Mouse (Mus musculus): ENCODE results near the gene Crim1.

The Crim1 gene

GRCm38 (mm10) chr17:78286021-78286420 is 86.0 kb downstream of the Crim1 start:
- DNase-seq (ENCODE audit: extremely low read depth, low read depth) = no peak

DNA sequence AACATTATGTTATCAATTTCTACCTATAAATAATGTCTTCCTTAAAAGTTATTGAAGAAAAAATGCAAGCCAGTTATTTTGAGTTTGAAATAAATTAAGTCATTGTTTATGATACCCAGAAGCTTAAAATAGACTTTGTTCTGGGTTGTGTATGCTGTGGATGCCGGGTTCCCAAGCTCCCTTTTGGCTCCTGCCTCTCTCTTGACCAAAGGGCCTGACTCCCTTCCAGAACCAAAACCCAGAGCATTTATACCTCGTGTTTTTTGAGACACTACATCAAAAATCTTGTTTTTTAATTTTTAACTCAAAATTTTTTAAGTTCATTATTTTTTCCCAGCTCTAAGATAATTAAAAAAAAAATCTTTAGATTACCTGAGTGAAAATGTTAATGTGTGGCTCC is 87.3 kb downstream of the Crim1 start:
- DNase-seq (ENCODE audit: extremely low read depth, low read depth) = no peak

DNA sequence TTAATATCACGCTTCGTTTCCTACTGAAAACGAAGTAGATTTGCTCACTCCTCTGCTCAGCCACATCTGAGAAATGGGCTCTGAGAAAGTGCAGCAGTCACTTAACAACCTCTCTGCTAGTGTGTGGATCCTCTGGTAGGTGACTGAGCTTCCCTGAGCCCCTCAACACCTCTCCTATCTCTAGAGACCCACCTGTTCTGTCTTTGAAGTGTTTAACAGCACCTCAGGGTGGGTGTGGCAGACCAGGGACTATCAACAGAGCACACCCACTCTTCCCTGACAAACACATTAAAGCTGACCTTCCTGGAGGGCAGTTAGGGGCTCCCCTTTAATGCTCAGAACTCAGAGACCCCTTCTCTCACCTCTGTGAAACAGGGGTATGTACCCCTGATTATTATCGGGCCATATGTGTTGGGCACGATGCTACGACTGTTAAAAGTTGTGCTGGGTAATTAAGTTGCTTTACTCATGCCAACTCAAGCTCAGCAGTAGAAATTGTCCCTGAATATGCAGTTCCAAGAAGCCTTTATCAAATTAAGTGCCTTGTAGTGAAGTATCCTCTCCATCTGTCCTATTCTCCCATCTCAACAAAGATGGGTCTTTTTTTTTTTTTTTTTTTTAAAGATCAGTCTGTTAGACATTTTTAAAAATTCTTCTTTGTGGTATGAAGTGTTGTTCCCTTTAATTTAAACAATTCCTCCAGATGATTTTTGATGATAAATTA is 90.3 kb downstream of the Crim1 start:
- DNase-seq (ENCODE audit: extremely low read depth, low read depth) = no peak

GRCm38 (mm10) chr17:78291030-78291429 is 91.0 kb downstream of the Crim1 start:
- no peak for DNase-seq (ENCODE audit: extremely low read depth, low read depth)

DNA sequence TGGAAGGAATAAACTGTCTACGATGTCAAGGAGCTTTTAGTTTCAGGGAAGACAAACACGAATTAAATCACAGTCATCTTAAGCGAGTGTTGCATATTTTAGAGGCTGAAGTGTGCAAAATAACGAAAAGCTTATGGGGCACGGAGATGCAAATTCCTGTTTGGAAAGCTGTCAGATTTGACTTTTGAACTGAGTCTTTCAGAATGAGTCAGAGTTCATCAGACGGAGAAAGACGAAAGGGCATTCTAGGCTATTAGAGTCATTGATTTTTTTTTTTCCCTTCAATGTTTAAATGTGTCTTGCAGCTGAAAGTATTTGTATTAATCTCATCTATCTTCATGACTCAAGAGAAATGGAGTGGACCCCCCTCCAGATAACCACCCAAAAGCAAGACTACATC is 92.3 kb downstream of the Crim1 start:
- DNase-seq (ENCODE audit: extremely low read depth, low read depth) = no peak

DNA sequence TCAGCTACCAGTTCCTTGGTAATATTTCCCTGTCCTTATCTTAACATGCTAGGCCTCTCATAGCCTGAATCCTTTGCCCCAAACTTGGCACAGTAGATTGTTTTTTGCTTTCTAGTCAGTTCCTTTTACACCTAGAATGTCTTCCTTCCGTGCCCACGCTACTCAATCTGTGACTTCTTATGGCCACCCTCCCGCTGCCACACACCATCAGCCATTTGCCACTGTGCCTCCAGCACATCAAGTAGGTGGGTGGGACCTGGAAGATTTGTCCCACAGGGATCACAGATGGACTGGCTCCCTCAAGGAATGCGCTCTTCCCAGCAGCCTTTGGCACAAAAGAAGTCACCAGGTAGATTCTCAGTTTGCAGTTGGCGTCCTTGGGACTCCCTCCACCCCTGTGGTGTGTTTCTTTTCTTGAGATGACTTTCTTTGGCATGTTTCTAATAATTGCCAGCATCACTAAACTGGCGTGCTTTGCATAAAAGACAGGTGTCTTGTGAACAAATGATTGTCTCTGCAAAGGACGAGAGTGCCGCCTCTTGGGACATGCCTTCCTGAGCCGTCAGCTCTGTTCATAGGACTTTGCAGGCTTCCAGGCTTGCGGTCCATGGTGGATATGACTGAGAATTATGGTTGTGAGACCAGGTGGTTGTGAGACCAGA is 92.9 kb downstream of the Crim1 start:
- no peak for DNase-seq (ENCODE audit: extremely low read depth, low read depth)

- no peak for DNase-seq (ENCODE audit: extremely low read depth, low read depth)
These were observed 95.9 kb downstream of the Crim1 start for GRCm38 (mm10) chr17:78295979-78296378.

GRCm38 (mm10) chr17:78298140-78298539 is 98.1 kb downstream of the Crim1 start:
- no peak for DNase-seq (ENCODE audit: extremely low read depth, low read depth)

DNA sequence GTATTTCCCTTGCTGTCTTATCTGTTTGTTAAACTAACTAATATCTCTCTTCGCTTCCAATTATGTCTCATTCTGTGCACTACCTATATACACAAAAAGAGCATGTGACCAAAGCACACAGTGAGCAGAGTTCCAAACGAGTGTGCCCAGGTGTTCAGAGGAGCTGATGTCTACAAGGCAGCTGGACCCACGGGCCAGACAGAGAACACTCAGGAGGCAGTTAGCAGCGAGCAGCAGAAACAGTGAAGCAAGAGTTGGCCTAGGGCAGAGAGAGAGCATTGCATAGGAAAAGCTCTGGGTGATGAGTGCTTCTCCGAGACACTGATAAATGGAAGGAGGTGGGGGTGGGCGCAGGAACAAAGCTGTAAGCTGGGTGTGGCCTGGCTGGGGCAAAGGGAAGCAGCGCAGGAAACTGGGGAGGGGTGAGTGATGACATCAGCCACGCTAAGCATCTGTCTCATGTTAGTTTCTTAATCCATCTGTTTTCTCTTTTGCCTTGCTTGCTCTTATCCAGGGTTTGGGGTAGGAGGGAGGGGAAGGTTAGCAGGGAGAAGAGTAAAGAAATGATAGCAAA is 99.0 kb downstream of the Crim1 start:
- DNase-seq (ENCODE audit: extremely low read depth, low read depth) = peak; percentile 34

GRCm38 (mm10) chr17:78303053-78303452 is 103.0 kb downstream of the Crim1 start:
- peak; percentile 23 for DNase-seq (ENCODE audit: extremely low read depth, low read depth)

DNA sequence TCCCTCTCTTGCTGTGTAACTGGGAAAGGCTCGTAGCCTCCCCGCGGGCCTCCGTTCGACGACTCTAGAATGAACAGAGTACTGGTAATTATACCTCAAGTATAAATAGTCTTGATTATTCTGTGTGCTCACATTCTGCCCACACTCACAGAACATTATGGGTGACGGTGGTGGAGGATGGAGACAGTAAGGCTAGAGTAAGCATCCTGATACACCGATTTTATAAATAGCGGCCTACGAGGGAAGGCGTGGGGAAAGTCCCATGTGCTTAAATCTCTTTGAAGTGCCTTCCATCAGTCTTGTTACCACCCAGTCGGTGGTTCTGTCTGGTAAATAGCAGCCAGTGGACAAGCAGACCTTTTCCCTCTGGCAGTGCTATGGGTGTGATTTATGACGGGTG is 104.0 kb downstream of the Crim1 start:
- DNase-seq (ENCODE audit: extremely low read depth, low read depth) = no peak

GRCm38 (mm10) chr17:78306434-78306833 is 106.4 kb downstream of the Crim1 start:
- DNase-seq (ENCODE audit: extremely low read depth, low read depth) = no peak

DNA sequence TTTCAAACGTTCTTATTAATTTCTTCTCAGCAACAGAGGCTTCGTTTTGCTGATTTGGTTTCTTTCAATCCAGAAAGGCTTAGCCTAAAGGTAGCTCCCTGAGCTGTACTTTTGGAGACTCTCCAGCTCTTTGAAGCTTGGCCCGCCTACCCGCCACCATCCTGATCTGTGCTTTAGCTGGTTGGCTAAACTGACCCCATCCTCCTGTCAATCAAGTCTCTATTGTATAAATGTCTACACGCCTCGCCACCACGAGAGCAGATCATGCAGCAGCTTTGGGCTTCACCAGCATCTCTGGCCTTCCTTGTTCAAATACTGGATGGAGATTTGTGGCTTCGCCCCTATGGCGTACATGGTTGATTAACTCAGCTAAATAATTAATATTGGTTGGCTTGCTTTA is 108.2 kb downstream of the Crim1 start:
- no peak for DNase-seq (ENCODE audit: extremely low read depth, low read depth)

DNA sequence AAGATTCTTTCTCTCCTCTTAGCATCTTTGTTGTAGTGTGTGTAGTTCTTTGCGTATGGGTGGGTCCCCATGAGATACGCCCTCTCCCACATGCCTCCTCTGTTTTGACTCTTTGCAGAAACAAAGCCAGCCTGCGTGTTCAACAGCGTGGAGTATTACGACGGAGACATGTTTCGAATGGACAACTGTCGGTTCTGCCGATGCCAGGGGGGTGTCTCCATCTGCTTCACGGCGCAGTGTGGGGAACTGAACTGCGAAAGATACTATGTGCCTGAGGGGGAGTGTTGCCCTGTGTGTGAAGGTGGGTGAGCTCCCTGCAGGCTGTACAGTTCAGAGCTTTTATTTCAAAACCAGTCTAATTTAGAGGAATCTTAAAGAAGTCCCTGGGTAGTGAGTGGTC is 113.0 kb downstream of the Crim1 start:
- no peak for DNase-seq (ENCODE audit: extremely low read depth, low read depth)

DNA sequence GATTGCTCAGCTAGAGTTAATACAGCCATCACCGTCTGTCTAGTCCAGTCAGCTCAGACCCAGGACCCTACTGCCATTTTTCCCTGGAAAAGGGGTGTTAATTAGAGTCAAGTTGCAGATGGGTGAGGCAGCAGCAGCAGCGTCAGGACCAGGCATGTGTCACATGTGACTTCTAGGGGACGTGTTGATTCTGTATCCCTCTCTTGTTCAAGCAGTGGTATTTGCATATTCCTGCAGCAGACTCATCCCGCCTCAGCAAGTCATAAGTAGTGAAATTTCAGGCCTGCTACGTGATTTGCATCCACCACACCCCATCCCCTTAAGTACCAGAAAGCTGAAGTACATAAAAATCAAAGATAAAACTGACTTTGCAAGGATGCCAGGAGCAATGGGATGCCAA is 113.6 kb downstream of the Crim1 start:
- DNase-seq (ENCODE audit: extremely low read depth, low read depth) = no peak

GRCm38 (mm10) chr17:78315659-78316058 is 115.6 kb downstream of the Crim1 start:
- DNase-seq (ENCODE audit: extremely low read depth, low read depth) = no peak

- DNase-seq (ENCODE audit: extremely low read depth, low read depth) = no peak
These were observed 117.3 kb downstream of the Crim1 start for GRCm38 (mm10) chr17:78317381-78317780.

DNA sequence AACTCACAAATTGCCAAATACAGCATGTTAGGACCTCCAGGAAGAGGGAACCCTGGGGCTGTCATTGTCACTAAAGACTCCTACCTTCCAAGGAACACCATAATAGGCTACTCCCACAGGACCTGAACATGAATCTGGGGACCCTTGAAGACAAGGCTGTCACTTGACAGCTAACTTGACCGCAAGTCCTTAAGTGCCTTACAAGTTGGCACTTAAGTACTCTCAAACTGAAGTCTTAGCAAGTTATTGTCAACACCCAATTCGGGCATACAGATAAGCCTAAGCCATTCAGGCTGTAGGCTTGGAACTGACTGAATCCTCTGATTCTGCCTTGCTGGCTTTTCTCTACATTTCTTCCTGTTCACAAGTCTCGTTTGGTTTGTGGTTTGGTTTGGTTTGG is 118.8 kb downstream of the Crim1 start:
- DNase-seq (ENCODE audit: extremely low read depth, low read depth) = no peak

DNA sequence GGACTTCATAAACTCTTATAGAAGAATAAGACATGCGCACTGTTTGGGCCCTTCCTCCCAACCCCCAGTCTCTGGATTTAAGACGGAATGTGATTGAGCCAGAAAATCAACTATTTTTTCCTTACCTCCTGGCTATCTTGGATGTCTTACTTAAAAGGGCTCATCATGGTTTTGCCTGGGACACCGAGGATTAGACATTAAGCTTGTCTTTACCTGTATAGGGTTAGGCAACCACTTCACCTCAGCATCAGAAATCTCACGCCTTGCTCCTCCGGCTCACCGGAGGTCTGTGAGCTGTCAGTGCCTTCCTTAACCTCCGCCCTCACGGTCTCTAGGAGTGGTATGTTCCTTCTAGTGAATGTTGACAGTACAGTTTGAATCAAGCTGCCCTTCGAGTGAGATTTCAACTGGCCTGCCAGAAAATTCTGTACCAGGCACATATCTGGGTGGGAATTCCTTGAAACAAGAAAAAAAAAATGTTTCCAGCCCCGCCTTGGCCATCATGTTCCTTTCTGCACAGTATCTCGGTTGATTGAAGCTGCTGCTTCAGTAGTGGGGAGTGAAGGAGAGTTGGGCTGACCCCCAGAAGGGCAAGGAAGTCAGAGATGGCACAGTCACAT is 121.3 kb downstream of the Crim1 start:
- no peak for DNase-seq (ENCODE audit: extremely low read depth, low read depth)

DNA sequence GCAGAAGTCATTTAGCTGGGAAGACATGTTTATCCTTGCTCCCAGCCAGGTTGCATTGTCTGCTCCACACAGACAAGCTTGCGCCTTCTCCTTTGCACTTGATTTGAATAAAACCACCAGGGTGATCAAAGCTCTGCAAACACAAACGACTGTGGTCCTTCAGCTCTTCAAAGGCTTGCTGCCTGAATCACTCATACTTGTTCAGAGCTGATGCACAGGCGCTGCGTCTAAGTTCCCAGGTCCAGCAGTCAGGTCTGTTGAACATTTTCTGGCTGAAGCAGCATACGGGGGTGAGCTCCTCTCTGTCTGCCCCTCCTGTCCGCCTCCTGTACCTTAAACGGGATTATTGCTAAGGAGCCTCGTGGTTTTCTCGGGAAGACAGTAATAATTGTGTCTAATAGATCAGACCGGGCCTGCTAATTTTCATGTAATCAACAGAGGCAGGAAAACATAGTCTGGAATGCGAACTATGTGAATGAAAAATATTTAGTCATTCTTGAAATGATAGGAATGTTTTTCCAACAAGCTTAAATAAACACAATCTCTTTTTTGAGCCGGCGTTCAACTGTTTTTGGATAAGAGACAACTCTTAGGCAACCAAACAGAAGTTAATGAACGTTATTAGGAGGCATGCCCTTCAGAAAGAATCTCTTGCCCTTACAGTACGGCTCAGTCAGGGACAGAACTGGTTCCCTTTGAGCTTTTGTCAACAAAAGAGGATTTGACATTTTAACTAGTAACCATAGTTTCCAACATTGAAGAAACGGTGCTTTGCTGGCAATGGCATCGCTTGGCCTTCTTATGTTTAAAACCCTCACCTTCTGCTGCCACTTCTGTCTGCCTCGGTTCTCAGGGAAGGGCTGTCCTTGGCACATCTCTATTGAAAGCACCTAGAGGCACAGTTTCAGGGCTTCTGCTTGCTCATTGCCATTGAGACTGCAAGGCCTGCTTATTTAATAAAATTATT is 122.6 kb downstream of the Crim1 start:
- DNase-seq (ENCODE audit: extremely low read depth, low read depth) = no peak

DNA sequence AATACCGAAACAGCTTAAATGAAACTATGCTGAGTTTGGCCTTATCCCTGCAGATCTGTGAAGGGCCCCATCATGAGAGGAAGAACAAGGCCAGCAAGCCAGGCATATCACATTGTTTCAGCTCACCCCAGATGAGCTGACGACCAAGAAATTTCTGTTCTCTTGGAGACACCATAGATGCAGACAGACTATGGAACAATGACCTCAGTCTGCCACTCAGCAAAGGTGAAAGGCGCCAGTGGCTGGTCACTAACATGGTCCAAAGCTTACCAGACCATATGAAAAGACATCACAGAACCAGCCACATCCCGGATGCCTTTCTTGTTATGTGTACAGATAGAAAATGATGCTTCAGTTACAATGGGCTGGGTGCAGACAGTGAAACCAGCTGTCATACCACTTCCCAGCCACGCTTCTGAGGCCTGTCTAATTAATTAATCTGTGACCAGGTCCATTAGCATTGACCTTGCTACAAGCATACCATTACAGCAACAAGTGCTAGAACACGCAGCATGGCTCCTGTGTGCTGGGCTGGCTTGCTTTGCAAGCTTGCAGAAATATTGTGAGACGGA is 125.8 kb downstream of the Crim1 start:
- DNase-seq (ENCODE audit: extremely low read depth, low read depth) = no peak
